Mouse (Mus musculus) bone marrow macrophage, adult 2 months (primary cell): ENCODE measurements around the gene Parp11.

Experiments
- CTCF ChIP-seq: IDR thresholded peaks from 2 replicates; pipeline ENCODE4 v1.5.1; 2012; ENCODE audit warnings: low read depth, mild to moderate bottlenecking, low read length, moderate library complexity
- POLR2A ChIP-seq: IDR thresholded peaks from 2 replicates; pipeline ENCODE4 v1.6.1; 2012; ENCODE audit warnings: mild to moderate bottlenecking, low read depth, low read length, borderline replicate concordance

GRCm38 (mm10) chr6:127459776-127460175 is 13.1 kb downstream of the Parp11 start:
- no peak for TF ChIP-seq POLR2A
- TF ChIP-seq CTCF: no peak
